Mouse (Mus musculus) gastrocnemius, adult 2 months (tissue): ENCODE measurements around the gene Dtnb. TPM values are rescaled to one million over a fixed set of nuclear protein-coding genes. Genes with fewer than 3 reads are reported as not detected.

ENCODE experiments used
- DNase-seq: peaks from one replicate; pipeline ENCODE4 v3.0.0; 2022
- H3K27ac ChIP-seq: fragments of 200-600 bp; 2 replicates; pipeline ENCODE4 v1.8.1; 2022; ENCODE audit warnings: mild to moderate bottlenecking
- H3K4me3 ChIP-seq: fragments of 200-600 bp; 2 replicates; pipeline ENCODE4 v1.8.1; 2022; ENCODE audit warnings: mild to moderate bottlenecking, moderate library complexity
- CTCF ChIP-seq: fragments of 200-600 bp; IDR thresholded peaks from 2 replicates; pipeline ENCODE4 v1.8.1; 2022; ENCODE audit warnings: antibody characterized with exemption, mild to moderate bottlenecking, moderate library complexity
- intact Hi-C: fragments of 180-260 bp; cut with DNase I; formaldehyde crosslinking; loops from one replicate; pipeline ENCODE4 v1.15.1; 2025
- total RNA-seq, 2 experiments: library from RNA; stranded (reverse); gene quantifications; 2 replicates each; pipeline ENCODE4 v1.2.3; 2021

The Dtnb gene
- total RNA-seq, 2 experiments from 2014 or later, result 2.1 to 11.7 TPM

DNA sequence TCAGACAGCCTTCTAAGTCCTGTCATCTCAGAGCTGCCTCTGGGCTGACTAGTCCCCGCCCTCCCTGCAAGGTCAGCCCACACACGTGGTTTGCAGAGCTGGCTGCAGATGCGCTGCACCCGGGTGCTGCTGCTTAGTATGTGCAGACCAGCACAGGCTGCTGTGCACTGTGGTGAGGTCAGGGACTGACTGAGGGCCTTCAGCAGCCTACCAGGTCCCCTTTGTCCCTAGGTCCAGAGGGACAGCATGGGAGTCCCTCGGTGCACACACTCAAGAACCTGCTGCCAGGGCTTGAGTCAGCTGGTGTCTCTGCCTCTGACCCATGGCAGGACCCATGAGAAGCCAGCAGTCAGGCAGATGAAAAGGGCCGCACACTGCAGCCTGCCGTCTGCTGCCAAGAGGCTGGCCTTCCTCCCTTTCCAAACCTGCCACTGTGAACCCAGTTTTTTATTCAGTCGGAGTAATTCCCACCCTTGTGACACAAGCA, 208.3 kb downstream of the Dtnb start:
- intact Hi-C loops, result loop anchor here (2.0 kb wide), 1 partner anchor 16 kb away; no protein-coding TSS in a partner anchor
- DNase-seq, result peak; percentile 78
- Histone ChIP-seq H3K4me3 (peak overlapping the region; percentile 4; the same call in 1 of the 2 replicates), H3K27ac (peak overlapping the region; percentile 88)
- TF ChIP-seq CTCF, result no peak

DNA sequence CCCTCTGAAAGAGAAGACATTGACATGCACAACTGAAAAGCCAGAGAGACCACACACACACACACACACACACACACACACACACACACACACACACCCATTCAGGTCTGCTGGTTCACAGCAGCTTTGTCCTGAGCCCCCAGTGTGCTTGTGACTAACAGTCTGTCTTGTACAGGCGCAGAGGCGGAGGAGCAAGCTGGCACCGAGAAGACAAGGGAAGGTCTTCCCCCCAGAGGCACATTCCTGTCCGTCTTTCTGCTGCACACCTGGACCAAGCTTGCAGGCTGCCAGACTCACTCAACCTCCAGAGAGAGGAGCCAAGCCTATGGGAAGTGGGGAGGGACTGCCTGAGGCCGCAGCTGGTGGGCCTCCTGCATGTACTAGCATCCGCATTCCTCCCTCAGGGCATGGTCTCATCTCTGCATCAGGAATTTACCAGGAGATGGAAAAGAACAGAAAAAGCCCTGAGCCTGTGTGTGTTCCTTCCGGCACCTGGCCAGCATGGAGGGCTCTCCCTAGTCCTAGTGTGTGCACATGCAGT, 208.8 kb downstream of the Dtnb start:
- Histone ChIP-seq H3K27ac (peak overlapping the region; percentile 88), H3K4me3 (peak overlapping the region; percentile 44)
- DNase-seq, result no peak
- intact Hi-C loops, result loop anchor here (1.0 to 2.0 kb wide), 2 partner anchors 16 to 25 kb away; partner anchors contain the start of gene Dnmt3a
- no peak for TF ChIP-seq CTCF

DNA sequence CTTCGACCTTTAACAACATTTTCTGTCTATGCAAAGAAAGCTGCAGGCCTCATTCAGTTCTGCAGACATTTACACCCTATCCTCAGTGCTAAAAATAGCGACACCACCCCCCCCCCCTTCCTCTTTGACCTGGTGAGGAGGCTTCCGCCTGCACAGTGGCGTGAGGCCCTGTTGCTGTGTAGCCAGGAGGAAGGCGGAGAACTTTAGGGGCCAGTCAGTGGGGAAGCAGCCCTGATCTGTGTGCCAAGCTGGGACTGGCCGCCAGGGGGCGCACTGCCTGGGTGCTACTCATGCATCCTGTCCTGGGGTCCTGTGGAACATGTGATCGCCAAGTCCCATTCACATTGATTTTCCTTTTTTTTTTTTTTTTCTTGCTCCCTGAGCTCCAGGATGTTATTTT, 209.3 kb downstream of the Dtnb start:
- peak; percentile 94 for TF ChIP-seq CTCF
- H3K27ac ChIP-seq, result peak overlapping the region; percentile 88
- peak overlapping the region; percentile 44 for H3K4me3 ChIP-seq
- DNase-seq, result peak; percentile 95
- intact Hi-C loops, result loop anchor here (1.0 to 2.0 kb wide), 2 partner anchors 17 to 25 kb away; partner anchors contain the start of gene Dnmt3a

DNA sequence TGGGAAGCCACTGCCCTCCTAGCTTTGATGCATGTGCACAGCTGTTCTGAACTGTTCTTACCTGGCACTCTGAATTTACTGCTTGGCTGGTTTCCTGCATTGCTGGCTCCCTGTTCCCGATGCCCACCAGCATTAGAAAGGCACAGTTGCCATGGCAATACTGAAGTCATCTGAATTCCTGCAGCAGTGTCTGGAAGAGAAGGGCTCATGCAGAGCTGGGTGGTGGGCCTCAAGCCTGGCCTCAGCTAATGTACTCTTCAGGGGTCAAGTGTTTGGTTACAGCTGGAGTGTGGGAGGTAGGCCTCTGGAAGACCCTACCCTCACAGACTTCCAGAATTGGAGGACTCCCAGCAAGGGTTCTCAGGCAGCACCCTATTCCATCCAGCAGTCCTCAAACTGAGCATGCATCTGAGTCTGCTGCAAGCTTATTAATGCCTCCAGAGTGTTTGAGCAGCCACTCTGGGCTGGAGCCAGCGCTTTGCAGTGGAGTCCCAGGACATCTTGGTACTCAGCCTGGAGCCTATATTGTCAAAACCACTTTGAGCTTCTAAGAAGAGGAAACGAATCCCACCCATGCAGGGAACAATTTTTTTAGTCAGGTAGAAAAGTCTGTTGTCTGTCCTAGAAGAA, 211.1 kb downstream of the Dtnb start:
- no peak overlapping the region for H3K4me3 ChIP-seq
- intact Hi-C loops, result no loop called here
- no peak overlapping the region for H3K27ac ChIP-seq
- no peak for TF ChIP-seq CTCF
- no peak for DNase-seq

DNA sequence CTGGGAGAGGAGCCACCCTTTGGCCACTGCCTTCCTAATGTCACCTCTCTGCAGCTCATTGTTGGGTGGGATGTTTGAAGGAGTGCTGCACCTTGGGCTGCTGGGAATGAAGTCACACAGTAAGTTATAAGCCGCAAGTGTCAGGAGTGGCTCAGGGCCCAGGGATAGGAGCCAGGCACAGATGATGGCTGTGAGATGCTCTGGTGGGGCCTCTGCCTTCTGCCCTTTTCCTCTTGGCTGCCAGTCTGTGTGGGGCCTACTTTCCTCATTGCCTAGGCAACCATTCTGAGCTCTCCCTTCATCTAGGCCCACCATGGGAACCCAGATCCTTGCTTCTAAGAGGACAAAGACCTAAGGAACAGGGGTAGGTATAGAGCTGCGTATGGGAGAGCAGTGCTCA, 212.1 kb downstream of the Dtnb start:
- no peak for TF ChIP-seq CTCF
- Histone ChIP-seq H3K4me3 (no peak overlapping the region), H3K27ac (no peak overlapping the region)
- DNase-seq, result no peak
- intact Hi-C loops, result no loop called here

DNA sequence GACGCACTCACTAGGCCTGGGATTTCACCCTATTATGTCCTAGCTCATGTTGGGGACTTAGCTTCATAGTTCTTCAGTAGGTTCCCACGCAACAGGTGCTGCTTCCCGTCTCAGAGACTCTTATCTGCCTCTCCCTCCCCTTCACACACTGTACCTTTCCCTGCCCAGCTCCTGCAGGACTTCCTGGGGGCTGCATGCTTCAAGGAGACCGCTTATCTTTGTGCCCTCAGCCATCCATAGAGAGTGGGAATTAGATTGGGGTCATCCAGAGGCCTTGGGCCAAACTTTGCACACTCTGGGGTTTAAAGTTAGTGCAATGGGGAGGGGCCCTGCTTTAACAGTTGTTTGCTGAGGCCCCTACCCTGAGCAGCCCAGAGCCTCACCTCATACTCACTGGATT, 212.5 kb downstream of the Dtnb start:
- no peak overlapping the region for H3K27ac ChIP-seq
- H3K4me3 ChIP-seq, result no peak overlapping the region
- no peak for DNase-seq
- intact Hi-C loops, result no loop called here
- no peak for TF ChIP-seq CTCF

DNA sequence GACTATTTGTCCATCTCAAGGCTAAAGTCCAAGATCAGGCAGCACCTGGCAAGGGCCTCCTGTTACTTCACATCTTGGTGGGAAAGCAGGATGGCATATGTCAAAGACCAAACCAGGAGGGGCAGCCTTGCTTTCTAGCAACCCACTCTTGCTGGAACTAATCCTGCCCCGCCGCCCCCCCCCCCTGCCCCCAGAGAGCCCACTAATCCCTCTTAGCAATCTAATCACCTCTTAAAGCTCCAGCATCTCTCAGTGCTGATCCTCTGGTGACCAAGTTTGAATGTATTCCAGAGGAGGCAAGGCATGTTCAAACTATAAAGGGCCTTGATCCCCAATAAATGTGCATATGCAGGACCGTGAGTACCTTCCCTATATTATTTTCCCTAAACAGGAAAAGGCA, 214.9 kb downstream of the Dtnb start:
- Histone ChIP-seq H3K27ac (no peak overlapping the region), H3K4me3 (no peak overlapping the region)
- TF ChIP-seq CTCF, result no peak
- intact Hi-C loops, result loop anchor here (2.0 kb wide), 1 partner anchor 18 kb away; no protein-coding TSS in a partner anchor
- DNase-seq, result no peak

DNA sequence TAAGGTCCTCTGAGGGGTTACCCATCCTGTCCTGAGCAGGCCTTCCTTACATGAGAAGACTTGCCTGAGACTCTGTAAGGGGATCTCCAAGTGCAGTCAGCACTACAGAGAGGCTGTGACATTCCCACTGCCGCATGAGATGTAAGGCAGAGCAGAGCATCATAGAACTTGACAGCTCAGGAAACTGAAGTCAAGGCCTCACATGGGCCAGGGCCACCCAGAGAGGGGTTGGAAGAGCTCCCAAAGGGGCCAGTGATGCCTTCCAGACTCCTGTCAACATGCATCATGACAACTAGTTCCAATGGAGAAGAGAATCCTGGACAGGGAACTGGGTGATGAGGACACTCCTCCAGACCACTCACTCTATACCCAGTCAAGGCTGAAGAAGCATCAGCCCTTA, 215.4 kb downstream of the Dtnb start:
- intact Hi-C loops, result loop anchor here (2.0 kb wide), 1 partner anchor 17 kb away; no protein-coding TSS in a partner anchor
- TF ChIP-seq CTCF, result no peak
- H3K27ac ChIP-seq, result no peak overlapping the region

DNA sequence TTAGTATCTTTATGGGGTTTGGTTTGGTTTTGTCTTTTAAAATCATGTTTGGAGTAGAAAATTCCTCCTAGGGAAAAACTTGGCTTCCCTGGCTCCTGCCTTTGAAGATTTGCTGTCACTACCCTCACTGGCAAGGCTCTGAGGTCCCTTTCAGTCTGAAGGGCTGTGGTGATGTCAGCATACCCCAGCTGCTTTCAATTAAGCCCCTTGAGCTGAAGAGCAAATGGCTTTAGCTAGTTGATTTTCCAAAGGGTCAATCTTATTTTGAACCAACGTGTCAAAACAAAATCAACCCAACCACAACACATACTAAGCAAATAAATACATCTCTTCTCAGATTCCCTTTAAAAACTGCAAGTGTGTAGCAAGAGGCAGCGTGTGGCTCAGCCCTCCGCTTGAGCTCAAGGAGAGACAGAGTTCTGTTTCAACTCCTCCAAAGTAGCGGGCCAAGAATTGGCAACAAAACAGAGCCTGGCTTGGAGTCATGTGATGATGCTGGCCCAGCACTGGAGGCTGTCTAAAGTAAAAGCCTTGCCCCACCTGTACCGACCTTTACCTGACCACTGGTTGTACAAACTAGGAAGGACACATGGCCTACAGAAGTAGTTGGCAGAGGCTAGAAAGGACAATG, 216.4 kb downstream of the Dtnb start:
- peak overlapping the region; percentile 2 for H3K27ac ChIP-seq
- TF ChIP-seq CTCF, result no peak
- no peak overlapping the region for H3K4me3 ChIP-seq
- peak; percentile 32 for DNase-seq
- intact Hi-C loops, result no loop called here

More for the DNA sequence above, 215.4 kb downstream of the Dtnb start:
- no peak for DNase-seq
- H3K4me3 ChIP-seq, result no peak overlapping the region

DNA sequence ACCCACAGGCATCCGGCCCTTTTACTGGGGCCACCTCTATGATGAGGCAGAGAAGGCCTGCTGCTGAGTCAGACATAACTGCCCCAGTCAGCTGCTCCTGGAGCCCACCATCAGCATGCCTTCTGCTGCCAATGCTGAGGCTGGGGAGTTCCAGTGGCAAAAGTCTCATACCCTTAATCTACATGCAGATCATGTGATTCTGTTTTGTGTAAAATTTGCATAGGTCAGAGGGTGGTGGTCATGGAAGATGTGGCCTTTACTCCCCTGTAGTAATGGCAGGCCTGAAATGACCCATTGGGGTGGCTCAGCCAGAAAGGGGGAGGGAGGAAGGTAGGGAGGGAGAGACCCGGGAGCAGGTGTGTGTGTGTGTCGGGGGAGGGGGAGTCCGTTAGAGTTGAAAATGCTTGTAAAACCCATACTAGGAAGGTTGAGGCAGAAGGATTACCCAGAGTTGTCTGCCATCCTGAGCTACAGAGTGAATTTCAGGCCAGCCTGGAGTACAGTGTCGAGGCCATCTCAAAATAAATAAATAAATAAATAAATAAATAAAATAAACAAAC, 217.5 kb downstream of the Dtnb start:
- no peak overlapping the region for H3K27ac ChIP-seq
- no peak for TF ChIP-seq CTCF
- H3K4me3 ChIP-seq, result no peak overlapping the region
- intact Hi-C loops, result no loop called here
- no peak for DNase-seq

DNA sequence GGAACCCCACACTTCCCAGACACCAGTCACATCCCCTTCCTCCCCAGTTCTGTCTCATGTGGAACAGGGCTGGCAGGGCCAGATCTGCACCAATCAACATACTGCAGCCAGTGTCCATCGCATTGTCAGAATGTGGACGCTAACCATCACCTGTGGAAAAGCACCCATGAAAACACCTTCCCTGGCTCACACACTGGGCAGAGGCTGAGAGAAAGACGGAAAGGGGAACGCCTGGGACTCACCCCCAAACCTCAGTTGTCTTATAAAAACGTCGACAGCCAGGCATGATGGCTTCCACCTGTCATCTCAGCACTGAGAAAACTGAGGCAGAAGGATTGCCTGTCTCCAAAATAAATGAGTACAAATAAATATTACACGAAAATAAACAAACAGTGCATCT, 219.1 kb downstream of the Dtnb start:
- DNase-seq, result no peak
- Histone ChIP-seq H3K27ac (peak overlapping the region; percentile 66), H3K4me3 (peak overlapping the region; percentile 74)
- no peak for TF ChIP-seq CTCF
- intact Hi-C loops, result loop anchor here (1.0 kb wide), 1 partner anchor 96 kb away; no protein-coding TSS in a partner anchor

DNA sequence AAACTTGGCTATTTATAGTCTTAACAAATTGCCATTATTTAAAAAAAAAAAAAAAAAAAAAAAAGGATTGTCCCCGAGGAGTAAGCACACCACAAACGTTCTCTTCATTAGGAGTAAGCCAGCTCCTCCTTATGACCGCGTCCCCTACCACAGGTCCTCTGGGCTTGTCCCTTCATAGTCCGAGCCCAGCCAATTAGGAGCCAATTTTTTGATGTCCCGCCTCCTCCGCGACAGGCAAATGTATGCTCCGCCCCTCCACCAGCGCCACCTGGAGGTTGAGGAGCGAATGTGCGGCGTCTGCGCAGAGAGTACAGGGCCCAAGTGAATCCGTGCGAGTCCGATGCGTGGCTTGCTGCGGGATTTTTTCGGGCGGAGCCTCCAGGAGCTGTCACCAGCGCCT, 219.6 kb downstream of the Dtnb start:
- TF ChIP-seq CTCF, result peak; percentile 96
- H3K4me3 ChIP-seq, result peak overlapping the region; percentile 74
- H3K27ac ChIP-seq, result peak overlapping the region; percentile 79
- intact Hi-C loops, result loop anchor here (1.0 kb wide), 1 partner anchor 96 kb away; no protein-coding TSS in a partner anchor
- DNase-seq, result peak; percentile 97

DNA sequence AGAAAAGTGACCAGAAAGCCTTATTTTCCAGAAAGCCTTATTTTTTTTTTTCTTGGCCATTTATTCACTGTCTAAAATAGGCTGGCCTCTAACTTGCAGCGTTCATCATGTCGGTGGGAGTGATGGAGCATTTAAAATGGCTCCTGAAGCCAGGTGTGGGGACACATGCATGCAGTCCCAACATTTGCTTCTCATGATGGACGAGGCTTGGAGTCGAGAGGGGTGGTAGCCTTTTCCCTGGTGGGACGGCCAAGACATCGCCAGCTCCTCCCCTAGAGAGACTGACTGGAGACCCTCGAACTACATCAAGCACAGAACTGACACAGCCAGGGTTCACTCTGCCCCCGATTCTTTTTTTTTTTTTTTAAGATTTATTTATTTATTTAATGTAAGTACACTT, 220.1 kb downstream of the Dtnb start:
- no peak for DNase-seq
- H3K27ac ChIP-seq, result peak overlapping the region; percentile 79
- peak overlapping the region; percentile 74 for H3K4me3 ChIP-seq
- no peak for TF ChIP-seq CTCF
- intact Hi-C loops, result no loop called here
